Mouse (Mus musculus) adrenal gland, postnatal 25 days (tissue): ENCODE results near the gene Gabrg3. TPM values are rescaled to one million over a fixed set of nuclear protein-coding genes. Genes with fewer than 3 reads are reported as not detected.

Experiments used
- total RNA-seq: library from RNA; stranded (reverse); gene quantifications from 2 replicates; pipeline ENCODE4 v1.2.3, GENCODE M21; 2021

Gabrg3 gene
- total RNA-seq, 1 experiment from 2014 or later = 4.0 TPM

Other genes with a start within 250 kb of the Gabrg3 start
- gene Gabrb3, start 32.5 kb upstream of the Gabrg3 start, total RNA-seq = 7.4 and 12.3 TPM in 2 replicates
- gene Gabra5, start 122.9 kb upstream of the Gabrg3 start, total RNA-seq = 0.18 TPM in 1 of 2 replicates, not detected in the other